Mouse (Mus musculus) retina, postnatal 7 days (tissue): ENCODE data around the gene Mgmt.

ENCODE experiments used
- DNase-seq: peaks from one replicate; pipeline ENCODE4 v3.0.0-alpha.2; 2012; ENCODE audit warnings: low read depth, low spot score

Mgmt gene

GRCm38 (mm10) chr7:136908616-136909144 lies 14.3 kb downstream of the Mgmt start:
- no peak for DNase-seq

GRCm38 (mm10) chr7:136912901-136913300 lies 18.5 kb downstream of the Mgmt start:
- DNase-seq, result no peak

GRCm38 (mm10) chr7:136916021-136916420 lies 21.6 kb downstream of the Mgmt start:
- DNase-seq, result no peak

- no peak for DNase-seq
Measured at GRCm38 (mm10) chr7:136920976-136921755, 26.8 kb downstream of the Mgmt start.

- DNase-seq, result no peak
Measured at GRCm38 (mm10) chr7:136922230-136922629, 27.8 kb downstream of the Mgmt start.

GRCm38 (mm10) chr7:136924610-136925260 lies 30.3 kb downstream of the Mgmt start:
- no peak for DNase-seq

- DNase-seq, result no peak
Measured at GRCm38 (mm10) chr7:136926178-136926577, 31.8 kb downstream of the Mgmt start.

- DNase-seq, result no peak
Measured at GRCm38 (mm10) chr7:136930451-136930850, 36.0 kb downstream of the Mgmt start.

GRCm38 (mm10) chr7:136933367-136933766 lies 39.0 kb downstream of the Mgmt start:
- DNase-seq, result no peak

- DNase-seq, result no peak
Measured at GRCm38 (mm10) chr7:136934336-136934735, 39.9 kb downstream of the Mgmt start.

GRCm38 (mm10) chr7:136934784-136935183 lies 40.4 kb downstream of the Mgmt start:
- no peak for DNase-seq

GRCm38 (mm10) chr7:136938371-136938770 lies 44.0 kb downstream of the Mgmt start:
- DNase-seq, result no peak

- DNase-seq, result no peak
Measured at GRCm38 (mm10) chr7:136942414-136942813, 48.0 kb downstream of the Mgmt start.

GRCm38 (mm10) chr7:136943886-136944285 lies 49.5 kb downstream of the Mgmt start:
- DNase-seq, result no peak

GRCm38 (mm10) chr7:136945697-136946096 lies 51.3 kb downstream of the Mgmt start:
- no peak for DNase-seq

- DNase-seq, result no peak
Measured at GRCm38 (mm10) chr7:136946131-136946530, 51.7 kb downstream of the Mgmt start.

- DNase-seq, result no peak
Measured at GRCm38 (mm10) chr7:136948275-136948810, 53.9 kb downstream of the Mgmt start.

GRCm38 (mm10) chr7:136952608-136953007 lies 58.2 kb downstream of the Mgmt start:
- DNase-seq, result no peak

GRCm38 (mm10) chr7:136953251-136953650 lies 58.8 kb downstream of the Mgmt start:
- no peak for DNase-seq

- no peak for DNase-seq
Measured at GRCm38 (mm10) chr7:136972361-136972760, 77.9 kb downstream of the Mgmt start.

GRCm38 (mm10) chr7:136975001-136975400 lies 80.6 kb downstream of the Mgmt start:
- DNase-seq, result no peak

GRCm38 (mm10) chr7:136997456-136997855 lies 103.0 kb downstream of the Mgmt start:
- DNase-seq, result no peak

GRCm38 (mm10) chr7:137000703-137001102 lies 106.3 kb downstream of the Mgmt start:
- no peak for DNase-seq
